Comparison of ENCODE assay signal across 8 mouse cellular contexts in genomic region chr11:97988530-97989096, GRCm38 (mm10). TPM values are rescaled to one million over a fixed set of nuclear protein-coding genes. Genes with fewer than 3 reads are reported as not detected.
DNase-seq lines count a peak whose midpoint lies in the region; ATAC-seq and TF ChIP-seq lines count a peak whose summit lies in the region.

No protein-coding gene starts in this region.

- peak; percentile 87 to 90 for DNase-seq in CD8-positive naive resting alpha-beta T cell, adult 2 months (ENCODE audit: low read depth in 2 of 2, low spot score in 2 of 2)
- peak; percentile 91 for DNase-seq in kidney, postnatal 0 days (ENCODE audit: low spot score)
- DNase-seq in liver, embryonic 11.5 days (ENCODE audit: low spot score): peak; percentile 85
- DNase-seq in spleen, postnatal 4 days (ENCODE audit: low spot score in 2 of 2): peak; percentile 89 to 94

- H3K79me2 ChIP-seq in myocyte (ENCODE audit: control insufficient read depth, insufficient read depth): no peaks in the 10 kb centered on the region

- H3K27ac ChIP-seq in brown adipose tissue, adult 24 weeks (replicated peaks; ENCODE audit: low read depth, low read length): peak overlapping the region; percentile 89
- H3K27ac ChIP-seq in heart, embryonic 13.5 days (replicated peaks): peak overlapping the region; percentile 91
- H3K27ac ChIP-seq in kidney, postnatal 0 days: peak overlapping the region; percentile 80
- peak overlapping the region; percentile 94 for H3K27ac ChIP-seq in liver, embryonic 11.5 days (ENCODE audit: low read depth, low read length)

- peak; percentile 59 for ATAC-seq in erythroid progenitor cell, adult 5-6 weeks (replicated peaks; ENCODE audit: low FRiP score, poor library complexity, severe bottlenecking)
- peak; percentile 79 for ATAC-seq in heart, embryonic 13.5 days (ENCODE audit: extremely low read depth, insufficient number of reproducible peaks, low FRiP score, low TSS enrichment)
- ATAC-seq in kidney, postnatal 0 days (replicated peaks; ENCODE audit: low FRiP score, low read depth): peak; percentile 80
- peak; percentile 89 for ATAC-seq in liver, embryonic 11.5 days (replicated peaks; ENCODE audit: low FRiP score)

- H3K9ac ChIP-seq in heart, embryonic 13.5 days: peak overlapping the region; percentile 92
- H3K9ac ChIP-seq in kidney, postnatal 0 days (ENCODE audit: low read depth, low read length): peak overlapping the region; percentile 76
- peak overlapping the region; percentile 83 for H3K9ac ChIP-seq in liver, embryonic 11.5 days (ENCODE audit: low read depth, low read length)

- H3ac ChIP-seq in myocyte (ENCODE audit: control insufficient read depth, insufficient read length): no peak overlapping the region

- under 1% methylated on average over 26 of the region's 26 CpGs for WGBS in heart, embryonic 13.5 days
- under 1% methylated on average over 26 of the region's 26 CpGs for WGBS in kidney, postnatal 0 days
- WGBS in liver, embryonic 11.5 days: under 1% methylated on average over 26 of the region's 26 CpGs

- peak overlapping the region; percentile 78 for H3K4me3 ChIP-seq in brown adipose tissue, adult 24 weeks (ENCODE audit: insufficient read depth, low read depth, low read length)
- H3K4me3 ChIP-seq in heart, embryonic 13.5 days: peak overlapping the region; percentile 88
- H3K4me3 ChIP-seq in kidney, postnatal 0 days (replicated peaks; ENCODE audit: low read depth, low read length): peak overlapping the region; percentile 85
- H3K4me3 ChIP-seq in liver, embryonic 11.5 days (ENCODE audit: low read depth, low read length): peak overlapping the region; percentile 90
- H3K4me3 ChIP-seq in myocyte: peak overlapping the region; percentile 41

- peaks cover 2% of the 10 kb centered on the region; the same call in 1 of the 2 replicates for H3K4me1 ChIP-seq in brown adipose tissue, adult 24 weeks (ENCODE audit: control insufficient read depth, insufficient read depth, insufficient read length, low read length)
- H3K4me1 ChIP-seq in heart, embryonic 13.5 days: peaks cover 34% of the 10 kb centered on the region
- H3K4me1 ChIP-seq in kidney, postnatal 0 days (replicated peaks; ENCODE audit: insufficient read depth, low read length): 0 out of 2 replicates have a peak, but pooled peaks cover 4% of the 10 kb centered on the region
- H3K4me1 ChIP-seq in liver, embryonic 11.5 days (replicated peaks; ENCODE audit: control insufficient read depth, insufficient read depth, low read length): peaks cover 20% of the 10 kb centered on the region

- peaks cover 53% of the 10 kb centered on the region for H3K27me3 ChIP-seq in heart, embryonic 13.5 days (replicated peaks)
- H3K27me3 ChIP-seq in kidney, postnatal 0 days (ENCODE audit: insufficient read depth, low read length): 0 out of 2 replicates have a peak, but pooled peaks cover 4% of the 10 kb centered on the region
- H3K27me3 ChIP-seq in liver, embryonic 11.5 days (replicated peaks; ENCODE audit: control insufficient read depth, insufficient read depth, low read length): peaks cover 36% of the 10 kb centered on the region
- no peaks in the 10 kb centered on the region for H3K27me3 ChIP-seq in myocyte (ENCODE audit: control insufficient read depth, insufficient read depth, insufficient read length)

- no peaks in the 10 kb centered on the region for H3K9me3 ChIP-seq in heart, embryonic 13.5 days
- no peaks in the 10 kb centered on the region for H3K9me3 ChIP-seq in kidney, postnatal 0 days (replicated peaks; ENCODE audit: low read length)
- H3K9me3 ChIP-seq in liver, embryonic 11.5 days (ENCODE audit: control insufficient read depth, low read length): no peaks in the 10 kb centered on the region

- no peak for TF ChIP-seq POLR2A in myocyte (IDR thresholded peaks at IDR 0.05; ENCODE audit: insufficient read length, low read depth)

- peak overlapping the region; percentile 88 for H3K4me2 ChIP-seq in heart, embryonic 13.5 days
- H3K4me2 ChIP-seq in kidney, postnatal 0 days (ENCODE audit: low read length): peak overlapping the region; percentile 95
- peak overlapping the region; percentile 82 for H3K4me2 ChIP-seq in liver, embryonic 11.5 days
- H3K4me2 ChIP-seq in myocyte (ENCODE audit: low read depth): peak overlapping the region; percentile 72

- no peaks in the 10 kb centered on the region for H3K36me3 ChIP-seq in heart, embryonic 13.5 days
- no peaks in the 10 kb centered on the region for H3K36me3 ChIP-seq in kidney, postnatal 0 days (ENCODE audit: insufficient read depth, low read length)
- H3K36me3 ChIP-seq in liver, embryonic 11.5 days (ENCODE audit: control insufficient read depth, insufficient read depth, low read length): no peaks in the 10 kb centered on the region
- no peaks in the 10 kb centered on the region for H3K36me3 ChIP-seq in myocyte (ENCODE audit: control insufficient read depth, insufficient read depth)

- no peak for TF ChIP-seq CTCF in kidney, postnatal 0 days (IDR thresholded peaks at IDR 0.05; ENCODE audit: low read depth)

TF ChIP-seq in myocyte, 11 proteins besides CTCF, POLR2A, EP300 and RAD21:
- no peak for TF ChIP-seq SRF (IDR thresholded peaks at IDR 0.05; ENCODE audit: control insufficient read depth, insufficient read length, low read depth)
- TF ChIP-seq USF1 (IDR thresholded peaks at IDR 0.05; ENCODE audit: low read depth): no peak
- peak; percentile 49; the same call in 1 of the 2 replicates for TF ChIP-seq CEBPB (IDR thresholded peaks at IDR 0.05; ENCODE audit: insufficient read depth, poor library complexity, severe bottlenecking)

RNA-seq across cellular contexts. Expression of gene Plxdc1, which starts 2.4 kb away (rescaled TPM):
- 0.38 and 0.55 TPM in 2 replicates for polyA plus RNA-seq in brown adipose tissue, adult 24 weeks (2012; ENCODE audit: insufficient read depth, insufficient read length, missing spikeins)
- total RNA-seq in erythroid progenitor cell, adult 5-6 weeks (2015; ENCODE audit: low replicate concordance): 1.3 TPM in 1 of 2 replicates, not detected in the other
- total RNA-seq in erythroid progenitor cell, adult 5-6 weeks (2017; ENCODE audit: low replicate concordance): 2.3 and 2.4 TPM in 2 replicates
- polyA plus RNA-seq in heart, embryonic 13.5 days (2015; fragmentation: Nextera tagmentation; extraction: Ambion mirVana): 0.23 and 0.44 TPM in 2 replicates
- 1.8 and 2.1 TPM in 2 replicates for polyA plus RNA-seq in kidney, postnatal 0 days (2015; fragmentation: Nextera tagmentation; extraction: Ambion mirVana)
- 0.47 and 0.77 TPM in 2 replicates for polyA plus RNA-seq in liver, embryonic 11.5 days (2014; fragmentation: Nextera tagmentation; extraction: Ambion mirVana)
- polyA plus RNA-seq in myocyte (2012; fragmentation: generic; extraction: Trizol): 2.7 TPM

RNA-seq across cellular contexts. Expression of gene Arl5c, which starts 7.4 kb away (rescaled TPM):
- 0.87 TPM in 1 of 2 replicates, not detected in the other for polyA plus RNA-seq in brown adipose tissue, adult 24 weeks (2012; ENCODE audit: insufficient read depth, insufficient read length, missing spikeins)
- 8.8 and 24.5 TPM in 2 replicates for total RNA-seq in erythroid progenitor cell, adult 5-6 weeks (2015; ENCODE audit: low replicate concordance)
- 9.6 and 17.5 TPM in 2 replicates for total RNA-seq in erythroid progenitor cell, adult 5-6 weeks (2017; ENCODE audit: low replicate concordance)
- polyA plus RNA-seq in heart, embryonic 13.5 days (2015; fragmentation: Nextera tagmentation; extraction: Ambion mirVana): 4.6 and 5.1 TPM in 2 replicates
- polyA plus RNA-seq in kidney, postnatal 0 days (2015; fragmentation: Nextera tagmentation; extraction: Ambion mirVana): 2.0 and 3.1 TPM in 2 replicates
- 24.0 and 31.2 TPM in 2 replicates for polyA plus RNA-seq in liver, embryonic 11.5 days (2014; fragmentation: Nextera tagmentation; extraction: Ambion mirVana)
- polyA plus RNA-seq in myocyte (2012; fragmentation: generic; extraction: Trizol): 2.1 TPM

RNA-seq across cellular contexts. Expression of gene Cacnb1, which starts 34.2 kb away (rescaled TPM):
- 2.6 and 3.4 TPM in 2 replicates for polyA plus RNA-seq in brown adipose tissue, adult 24 weeks (2012; ENCODE audit: insufficient read depth, insufficient read length, missing spikeins)
- not detected in 2 replicates for total RNA-seq in erythroid progenitor cell, adult 5-6 weeks (2015; ENCODE audit: low replicate concordance)
- total RNA-seq in erythroid progenitor cell, adult 5-6 weeks (2017; ENCODE audit: low replicate concordance): 0.13 and 0.68 TPM in 2 replicates
- polyA plus RNA-seq in heart, embryonic 13.5 days (2015; fragmentation: Nextera tagmentation; extraction: Ambion mirVana): 6.0 and 6.7 TPM in 2 replicates
- polyA plus RNA-seq in kidney, postnatal 0 days (2015; fragmentation: Nextera tagmentation; extraction: Ambion mirVana): 8.8 and 9.0 TPM in 2 replicates
- 2.1 and 2.2 TPM in 2 replicates for polyA plus RNA-seq in liver, embryonic 11.5 days (2014; fragmentation: Nextera tagmentation; extraction: Ambion mirVana)
- 163 TPM for polyA plus RNA-seq in myocyte (2012; fragmentation: generic; extraction: Trizol)

RNA-seq across cellular contexts. Expression of gene Rpl19, which starts 37.9 kb away (rescaled TPM):
- 937 and 961 TPM in 2 replicates for polyA plus RNA-seq in brown adipose tissue, adult 24 weeks (2012; ENCODE audit: insufficient read depth, insufficient read length, missing spikeins)
- 931 and 1,058 TPM in 2 replicates for total RNA-seq in erythroid progenitor cell, adult 5-6 weeks (2015; ENCODE audit: low replicate concordance)
- total RNA-seq in erythroid progenitor cell, adult 5-6 weeks (2017; ENCODE audit: low replicate concordance): 346 and 531 TPM in 2 replicates
- polyA plus RNA-seq in heart, embryonic 13.5 days (2015; fragmentation: Nextera tagmentation; extraction: Ambion mirVana): 676 and 751 TPM in 2 replicates
- 1,072 and 1,182 TPM in 2 replicates for polyA plus RNA-seq in kidney, postnatal 0 days (2015; fragmentation: Nextera tagmentation; extraction: Ambion mirVana)
- polyA plus RNA-seq in liver, embryonic 11.5 days (2014; fragmentation: Nextera tagmentation; extraction: Ambion mirVana): 1,333 and 1,422 TPM in 2 replicates
- polyA plus RNA-seq in myocyte (2012; fragmentation: generic; extraction: Trizol): 2,972 TPM

Comparison
In these comparisons a context has a peak if more than half of its experiments do, and no peak if none do; other contexts are left out.
1. Peak in every context shown above with its lines: DNase-seq, ATAC-seq, H3K4me3 ChIP-seq and H3K27ac ChIP-seq.
2. RNA of gene Cacnb1, which starts 34.2 kb away (polyA plus RNA-seq): 163 TPM in myocyte (single experiment); 8.8 to 9.0 TPM in kidney, postnatal 0 days, 6.0 to 6.7 TPM in heart, embryonic 13.5 days, 2.6 to 3.4 TPM in brown adipose tissue, adult 24 weeks and 2.1 to 2.2 TPM in liver, embryonic 11.5 days; every median in the first group is over 10 times any median in the second.